Mouse (Mus musculus): ENCODE results near the gene Cldn15. TPM values are rescaled to one million over a fixed set of nuclear protein-coding genes. Genes with fewer than 3 reads are reported as not detected.
A peak's percentile ranks its signal among the peaks of the same experiment; 100 is the strongest.
"Not testable (repeated sequence)": the region's sequence is repeated elsewhere in the genome, so short reads cannot be mapped to it uniquely, and the experiment has no call there.

Cldn15 gene
- total RNA-seq, 2 experiments from 2014 or later, result 11.3 to 15.9 TPM

DNA sequence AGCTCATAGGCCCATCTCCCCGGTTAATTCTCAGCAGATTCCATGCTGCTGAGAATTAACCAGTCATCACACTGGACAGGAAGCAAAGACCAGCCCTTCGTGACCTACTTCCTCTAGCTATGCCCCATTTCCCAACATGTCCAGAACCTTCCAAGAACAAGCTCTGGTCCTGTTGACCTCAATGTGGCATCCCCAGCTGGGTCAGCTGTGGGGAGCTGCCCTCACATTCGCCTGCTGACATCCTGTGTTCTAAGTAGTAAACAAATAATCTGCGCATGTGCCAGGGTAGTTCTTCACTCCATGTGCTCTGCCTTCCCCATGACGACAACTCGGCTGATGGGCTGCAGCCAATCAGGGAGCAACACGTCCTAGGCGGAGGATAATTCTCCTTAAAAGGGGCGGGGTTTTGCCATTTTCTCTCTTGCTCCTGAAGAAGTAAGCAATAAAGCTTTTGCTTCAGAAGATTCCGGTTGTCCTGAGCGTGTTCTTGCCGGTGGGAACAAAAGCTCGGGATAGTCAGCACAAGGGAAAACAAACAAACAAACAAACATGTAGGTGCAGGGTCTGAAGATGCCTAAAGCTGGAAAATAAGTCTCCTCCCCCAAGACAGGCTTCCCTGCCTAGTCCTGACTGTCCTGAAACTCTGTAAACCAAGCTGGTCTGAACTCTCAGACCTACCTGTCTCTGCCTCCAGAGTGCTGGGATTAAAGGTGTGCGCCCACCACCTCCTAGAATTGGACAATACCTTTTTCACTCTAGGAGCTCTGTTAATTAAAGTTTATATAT lies 16.7 kb upstream of the Cldn15 start:
- not testable (repeated sequence) for DNase-seq

DNA sequence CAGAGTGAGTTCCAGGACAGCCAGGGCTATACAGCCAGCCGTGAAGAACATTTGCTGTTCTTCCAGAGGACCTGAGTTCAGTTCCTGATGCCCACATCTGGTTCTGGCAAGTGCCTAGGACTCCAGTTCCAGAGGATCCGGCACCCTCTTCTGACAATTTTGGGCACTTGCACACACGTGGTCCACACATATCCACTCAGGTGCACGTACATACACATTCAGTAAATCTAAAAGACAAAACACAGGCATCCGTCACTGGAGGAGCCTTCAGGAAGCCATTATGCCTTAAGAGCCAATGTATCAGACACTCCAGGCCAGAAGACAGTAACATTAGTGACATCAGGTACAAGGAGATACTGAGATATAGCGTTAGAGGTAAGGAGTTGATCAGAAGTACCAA lies 15.9 kb upstream of the Cldn15 start:
- DNase-seq, result no peak

DNA sequence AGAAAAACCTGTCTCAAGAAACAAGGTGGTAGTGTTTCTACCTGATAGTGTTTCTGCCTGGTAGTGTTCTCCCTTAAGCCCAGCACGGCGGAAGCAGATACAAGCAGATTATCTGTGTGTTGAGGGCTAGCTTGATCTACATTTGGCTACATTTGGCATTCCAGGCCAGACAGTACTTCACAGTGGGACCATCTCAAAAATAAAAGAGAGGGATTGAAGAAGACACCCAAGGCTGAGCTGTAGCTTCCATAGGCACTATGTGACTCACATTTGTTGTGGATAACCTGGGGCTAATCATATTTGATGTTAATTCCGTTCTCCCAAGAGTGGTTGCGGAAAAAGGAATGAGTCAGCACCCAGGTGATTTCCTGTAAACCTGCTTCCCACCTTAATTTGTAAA lies 14.3 kb upstream of the Cldn15 start:
- no peak for DNase-seq

DNA sequence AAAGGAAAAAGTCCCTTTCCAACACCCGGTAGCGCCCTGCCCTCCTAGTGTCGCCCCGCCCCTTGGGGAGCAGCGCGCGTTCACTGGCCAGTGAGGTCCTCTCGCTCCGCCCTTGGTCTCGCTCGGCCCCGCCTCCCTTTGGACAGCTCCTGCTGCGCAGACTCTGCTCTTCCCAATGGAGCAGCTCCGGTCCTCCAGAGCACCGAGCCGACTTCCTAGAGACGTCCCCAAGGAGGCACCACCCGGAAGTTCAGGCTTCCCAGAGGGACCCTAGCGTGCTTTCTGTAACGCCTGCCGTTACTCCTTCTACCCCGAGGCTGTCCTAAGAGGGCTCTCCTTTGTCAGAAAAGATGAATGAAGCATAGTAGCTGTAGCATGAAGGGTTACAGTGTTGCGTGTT lies 13.4 kb upstream of the Cldn15 start, which contains the start of gene Fis1:
Gene Fis1 (plus strand): TSS at position 261 of the 400 bp plus-strand sequence.
- DNase-seq, result peak; percentile 98 to 99

DNA sequence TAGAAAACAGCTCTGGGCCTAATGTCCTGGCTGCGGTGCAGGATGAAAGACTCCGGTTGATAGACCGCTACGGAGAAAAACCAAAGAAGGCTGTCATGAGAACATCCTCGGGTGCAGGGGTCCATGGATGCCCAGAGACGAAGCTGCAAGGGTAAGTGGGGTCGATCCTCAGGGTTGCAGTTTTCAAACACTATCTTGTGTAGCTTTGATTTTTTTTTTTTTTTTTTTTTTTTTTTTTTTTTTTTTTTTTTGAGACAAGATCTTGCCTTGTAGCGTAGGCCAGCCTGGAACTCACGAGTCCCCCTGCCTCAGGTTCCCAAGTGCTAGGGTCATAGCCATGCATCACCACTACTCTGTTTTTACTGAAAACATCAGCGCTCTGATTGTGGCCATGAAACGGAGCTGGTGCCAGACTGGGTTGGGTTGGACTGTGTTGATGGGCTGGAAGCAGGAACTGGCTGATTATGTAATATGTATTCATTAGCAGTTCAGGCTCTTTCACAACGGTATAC lies 12.9 kb upstream of the Cldn15 start:
- DNase-seq, result peak; percentile 40 to 54

DNA sequence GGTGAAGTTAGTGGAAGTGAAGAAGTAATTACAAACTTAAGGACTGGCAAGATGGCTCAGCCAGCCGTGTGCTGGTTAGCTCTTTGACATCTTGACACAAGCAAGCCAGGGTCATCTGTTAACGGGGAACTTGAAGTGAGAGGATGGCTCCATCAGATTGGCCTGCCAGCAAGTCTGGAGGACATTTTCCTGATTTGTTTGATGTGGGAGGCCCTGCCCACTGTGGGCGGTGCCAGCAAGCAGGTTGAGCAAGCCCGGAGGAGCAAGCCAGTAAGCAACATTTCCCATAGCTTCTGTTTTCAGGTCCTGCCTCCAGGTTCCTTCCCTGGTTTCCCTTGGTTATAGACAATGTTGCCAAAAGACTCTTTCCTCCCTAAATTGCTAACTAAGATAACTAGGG lies 10.8 kb upstream of the Cldn15 start:
- DNase-seq, result no peak

DNA sequence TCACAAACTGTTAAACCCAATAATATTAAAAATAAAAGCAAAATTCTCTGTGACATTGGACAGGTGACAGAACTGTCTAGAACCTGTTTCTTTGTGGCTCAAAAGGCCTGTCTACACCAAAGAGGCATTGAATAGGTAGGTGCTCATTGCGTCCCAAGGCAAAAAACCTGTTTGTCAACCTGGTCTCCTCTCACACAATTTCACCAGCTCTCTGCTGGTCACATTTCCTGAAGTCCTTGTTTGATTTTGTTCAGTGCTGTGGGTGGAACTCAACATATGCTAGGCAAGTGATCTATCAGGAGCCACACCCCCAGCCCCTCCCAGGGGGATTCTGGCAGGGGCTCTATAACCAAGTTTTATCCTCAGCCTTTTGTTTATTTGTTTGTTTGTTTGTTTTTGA lies 9.2 kb upstream of the Cldn15 start:
- DNase-seq, result no peak

DNA sequence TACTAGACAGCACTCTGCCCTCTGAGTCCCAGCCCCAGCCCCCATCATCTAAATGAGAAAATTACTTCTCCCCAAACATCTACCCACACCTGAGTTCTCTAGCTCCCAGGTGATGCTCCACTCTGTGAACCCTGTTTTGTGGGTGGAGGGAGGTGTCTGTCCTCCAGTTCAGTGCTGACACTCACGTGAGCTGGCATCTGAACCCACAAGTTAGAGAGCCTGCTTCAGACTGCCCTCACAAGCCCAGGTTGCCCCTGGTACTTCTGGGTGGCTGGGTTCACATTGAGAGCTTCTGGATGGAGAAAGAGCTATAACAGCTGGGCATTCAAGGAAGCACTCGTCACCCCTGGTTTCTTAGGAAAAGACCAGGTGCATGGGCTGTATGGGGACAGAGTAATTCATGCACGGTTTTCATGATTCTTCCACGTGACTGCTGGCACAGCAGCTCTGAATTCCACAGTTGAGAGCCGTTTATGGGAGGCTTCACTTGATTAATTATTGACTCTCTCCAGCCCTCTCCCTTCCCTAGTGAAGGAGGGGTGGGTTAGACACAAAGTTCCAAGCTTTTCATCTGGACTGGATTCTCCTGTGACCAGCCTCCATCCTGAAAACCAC lies 7.3 kb upstream of the Cldn15 start:
- DNase-seq, result no peak

DNA sequence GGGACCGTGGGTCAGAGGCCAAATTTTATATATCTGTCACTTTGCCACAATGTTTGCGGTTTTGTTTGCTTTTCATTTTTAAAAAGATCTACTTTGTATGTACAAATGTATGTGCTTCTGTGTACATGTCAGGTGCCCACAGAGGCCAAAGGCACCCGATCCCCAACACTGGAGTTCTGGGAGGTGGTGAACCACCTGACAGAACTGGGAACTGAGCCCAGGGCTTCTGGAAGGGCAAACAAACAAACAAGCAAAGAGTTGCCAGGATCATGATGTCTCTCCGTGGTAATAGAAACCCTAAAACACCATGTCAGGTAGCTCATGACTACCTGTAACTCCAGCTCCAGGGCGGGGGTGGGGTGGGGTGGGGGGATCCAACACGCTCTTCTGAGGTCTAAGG lies 6.4 kb upstream of the Cldn15 start:
- no peak for DNase-seq

DNA sequence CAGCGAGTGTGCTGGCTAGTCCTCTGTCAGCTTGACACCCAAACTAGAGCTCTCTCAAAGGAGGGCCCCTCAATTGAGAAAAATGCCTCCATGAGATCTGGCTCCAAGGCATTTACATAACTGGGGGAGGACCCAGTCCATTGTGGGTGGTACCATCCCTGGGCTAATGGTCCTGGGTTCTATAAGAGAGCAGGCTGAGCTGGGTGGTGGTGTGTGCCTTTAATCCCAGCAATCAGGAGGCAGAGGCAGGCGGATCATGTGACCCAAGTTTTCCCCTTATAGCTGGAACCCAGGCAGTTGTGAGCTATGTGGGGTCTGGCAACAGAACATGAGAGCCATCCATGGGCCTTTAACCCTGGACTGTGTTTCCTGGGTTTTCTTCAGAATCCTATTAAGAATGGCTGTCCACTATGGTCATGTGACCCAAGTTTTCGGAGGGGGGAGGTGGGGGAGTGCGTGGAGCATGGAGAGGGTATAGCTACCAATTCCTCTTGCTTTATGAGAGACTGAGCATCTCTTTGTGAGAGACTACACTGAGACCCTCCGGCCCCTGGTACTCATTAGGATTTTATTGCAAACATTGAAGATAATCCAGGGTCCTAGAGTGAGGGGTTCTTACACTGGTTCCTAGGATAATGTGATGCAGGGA lies 5.0 kb upstream of the Cldn15 start:
- DNase-seq, result peak in 1 of 2 experiments; percentile 37

DNA sequence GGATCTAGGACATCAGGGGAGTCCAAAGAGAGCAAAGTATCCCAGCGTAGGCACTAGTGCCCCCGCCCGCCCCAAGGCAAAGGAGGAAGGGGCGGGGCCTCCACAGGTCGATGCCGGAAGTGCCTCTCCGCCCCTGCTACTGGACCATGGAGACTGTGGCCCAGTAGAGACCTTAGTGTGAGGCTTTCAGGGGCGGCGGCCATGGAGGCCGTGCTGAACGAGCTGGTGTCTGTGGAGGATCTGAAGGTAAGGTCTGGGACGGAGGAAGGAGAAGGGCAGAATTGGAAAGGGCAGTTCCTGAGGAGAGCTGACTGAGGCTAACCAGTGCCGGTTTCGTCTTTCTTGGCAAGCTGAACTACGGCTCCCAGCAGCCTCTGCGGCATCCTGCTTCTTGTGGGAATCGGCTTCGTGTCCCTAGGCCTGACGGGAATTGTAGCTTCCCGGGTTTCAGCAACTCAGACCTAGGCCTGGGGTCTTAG lies 4.4 kb upstream of the Cldn15 start:
- peak; percentile 90 to 95 for DNase-seq

DNA sequence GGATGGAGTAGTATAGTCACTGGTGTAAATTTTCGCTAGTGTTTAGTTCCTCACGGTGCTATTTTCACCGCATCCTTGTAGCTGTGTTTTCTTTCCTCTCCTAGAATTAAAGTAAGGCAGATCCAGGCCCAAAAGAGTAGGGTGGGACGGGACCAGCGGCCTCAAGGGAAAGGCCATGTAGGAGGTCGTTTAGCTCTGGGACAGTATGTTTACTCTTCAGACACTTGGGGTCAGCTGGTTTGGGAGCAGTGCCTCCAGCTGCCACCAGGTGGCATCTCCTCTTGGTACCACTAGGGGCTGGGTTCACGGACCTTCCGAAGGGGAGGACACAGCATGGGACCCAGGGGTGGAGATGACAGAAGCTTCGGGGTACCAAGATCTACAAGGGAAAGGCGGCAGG lies 3.9 kb upstream of the Cldn15 start:
- DNase-seq, result peak; percentile 82 to 88

DNA sequence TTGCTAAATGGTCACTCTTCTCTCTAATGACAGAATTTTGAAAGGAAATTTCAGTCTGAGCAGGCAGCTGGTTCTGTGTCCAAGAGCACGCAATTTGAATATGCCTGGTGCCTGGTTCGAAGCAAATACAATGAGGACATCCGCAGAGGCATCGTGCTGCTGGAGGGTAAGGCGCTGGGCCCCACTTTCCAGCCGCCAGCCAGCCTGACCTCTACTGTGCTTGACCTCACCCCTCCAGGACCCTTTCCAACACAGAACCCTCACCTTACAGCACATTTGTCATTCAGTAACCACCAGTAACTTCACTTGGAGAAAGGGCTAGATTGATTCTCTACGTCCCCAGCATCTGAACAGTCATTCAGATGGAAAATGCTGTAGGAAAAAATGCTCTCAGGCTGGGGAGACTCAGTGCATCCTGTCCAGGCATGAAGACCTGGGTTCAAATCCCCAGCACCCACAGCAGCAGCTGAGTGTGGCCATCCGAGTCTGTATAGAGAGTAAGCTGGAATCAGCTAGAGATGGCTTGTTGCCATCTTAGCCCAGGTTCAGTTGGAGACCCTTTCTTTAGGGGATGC lies 3.4 kb upstream of the Cldn15 start:
- DNase-seq, result no peak

DNA sequence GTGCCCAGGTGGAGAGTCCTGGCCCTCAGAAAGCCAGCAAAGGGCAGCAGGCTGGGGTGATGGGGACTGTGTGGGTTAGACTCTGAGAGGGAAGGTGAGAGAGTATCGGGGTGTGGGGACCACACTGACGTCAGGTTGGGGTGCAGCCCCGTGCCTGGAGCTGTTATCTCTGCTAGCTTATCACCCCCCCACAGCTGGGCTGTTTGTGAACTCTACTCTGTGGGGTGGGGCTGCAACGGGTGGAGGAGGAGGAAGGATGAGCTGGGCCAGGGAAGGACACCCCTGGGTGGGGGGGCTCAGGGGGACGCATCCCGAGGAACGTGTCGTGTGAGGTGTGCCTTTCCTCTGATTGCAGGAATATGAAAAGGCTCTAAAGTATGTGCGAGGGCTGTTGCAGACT lies 1.2 kb upstream of the Cldn15 start:
- no peak for DNase-seq

DNA sequence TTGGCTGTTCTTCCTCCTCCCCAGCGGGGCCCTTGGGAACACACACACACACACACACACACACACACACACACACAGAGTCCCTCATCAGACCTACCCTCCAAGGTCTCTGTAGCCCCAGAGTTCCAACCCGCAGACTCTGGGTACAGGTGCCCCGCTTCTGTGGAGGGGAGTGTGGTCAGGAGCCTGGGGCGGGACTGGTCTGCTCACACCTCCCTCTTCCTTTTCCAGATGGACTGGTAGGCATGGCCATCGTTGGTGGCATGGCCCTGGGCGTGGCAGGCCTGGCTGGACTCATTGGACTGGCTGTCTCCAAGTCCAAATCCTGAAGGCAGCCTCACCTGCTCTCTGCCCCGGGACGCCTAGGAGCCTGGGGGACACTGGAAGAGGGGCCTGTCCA lies 730 bp upstream of the Cldn15 start:
- DNase-seq, result no peak

DNA sequence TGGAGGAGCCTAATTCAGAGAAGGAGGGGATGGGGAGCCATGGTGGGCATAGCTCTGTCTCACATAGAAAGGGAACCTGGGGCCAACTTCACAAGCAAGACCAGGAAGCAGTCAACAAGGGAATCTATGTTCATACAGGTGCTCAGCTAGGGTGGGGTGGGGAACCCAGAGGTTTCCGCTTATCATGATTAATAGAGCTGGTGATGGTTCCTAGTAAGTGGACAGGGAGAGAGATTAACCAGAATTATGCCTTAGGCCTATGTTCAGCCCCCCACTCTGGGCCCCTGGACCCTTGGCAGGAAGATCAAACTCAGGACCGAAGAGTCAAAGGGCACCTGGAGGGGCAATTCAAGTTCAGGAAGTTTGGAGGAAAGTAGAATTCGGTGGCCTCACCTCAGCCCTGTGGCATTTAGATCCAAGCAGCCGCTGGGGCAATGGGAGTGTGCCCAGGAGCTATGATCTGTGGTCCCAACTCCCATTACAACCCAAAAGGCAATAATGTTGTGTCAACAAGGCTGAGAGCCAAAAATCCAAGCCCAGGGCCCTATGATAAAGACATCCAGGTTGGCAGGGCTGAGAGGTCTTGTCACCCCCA lies 542 bp downstream of the Cldn15 start:
- DNase-seq, result no peak

DNA sequence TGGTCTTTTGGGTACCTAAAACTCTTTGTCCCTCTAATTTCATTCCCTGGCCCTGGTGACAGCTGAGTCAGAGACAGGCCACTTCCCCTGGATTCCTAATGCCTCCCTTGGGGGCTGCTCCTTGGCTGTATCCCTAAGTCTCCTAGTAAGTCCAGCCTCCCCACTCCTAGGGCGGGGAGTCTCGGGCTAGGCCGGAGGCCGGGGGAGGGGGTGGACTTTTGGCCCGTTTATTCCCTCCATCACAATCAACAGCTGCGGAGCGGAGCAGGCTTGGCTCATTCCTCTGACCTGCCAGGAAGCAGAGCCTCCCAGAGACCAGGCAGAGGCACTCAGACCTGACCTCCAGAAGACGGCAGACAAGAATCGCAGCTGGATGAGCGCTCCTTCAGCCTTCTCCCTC lies 1.2 kb downstream of the Cldn15 start:
- DNase-seq, result peak; percentile 62 to 78

DNA sequence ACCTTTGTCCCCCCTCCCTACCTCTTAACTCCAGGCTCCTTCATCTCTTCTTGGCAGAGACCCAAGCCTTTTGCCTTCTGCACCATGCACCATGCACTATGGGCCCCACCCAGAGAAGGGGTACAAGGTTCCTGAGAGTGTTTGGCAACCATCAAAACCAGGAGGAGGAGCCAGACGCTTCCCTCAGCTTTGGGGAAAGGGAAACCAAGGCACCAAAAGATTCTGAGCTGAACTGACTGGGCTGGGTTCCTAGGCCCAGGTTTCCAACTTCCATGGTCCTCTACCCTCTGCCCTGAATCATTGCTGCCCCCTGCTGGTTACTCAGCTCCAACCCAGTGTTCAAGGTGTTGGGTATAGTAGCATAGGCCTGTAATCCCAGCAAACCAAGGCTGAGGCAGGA lies 4.3 kb downstream of the Cldn15 start:
- peak; percentile 79 to 91 for DNase-seq

DNA sequence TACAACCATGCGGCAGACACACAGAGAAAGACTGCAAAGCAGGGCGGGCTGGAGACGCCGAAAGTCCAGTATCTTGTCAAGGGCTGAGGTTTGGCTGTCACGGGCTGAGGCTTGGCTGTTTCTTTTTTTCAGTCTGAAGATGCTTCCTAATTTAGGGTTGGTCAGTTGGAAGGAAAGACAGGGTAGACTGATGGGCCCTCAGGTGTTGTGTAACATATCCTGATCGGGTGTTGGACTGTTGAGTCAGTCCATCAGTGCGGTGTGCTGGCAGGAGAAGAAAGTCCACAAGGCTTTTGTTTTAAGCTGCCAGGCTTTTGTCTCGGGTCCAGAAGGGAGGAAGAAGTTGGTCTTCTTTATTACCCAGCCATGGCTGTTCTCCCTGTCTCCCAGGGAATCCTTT lies 7.3 kb downstream of the Cldn15 start:
- DNase-seq, result no peak

DNA sequence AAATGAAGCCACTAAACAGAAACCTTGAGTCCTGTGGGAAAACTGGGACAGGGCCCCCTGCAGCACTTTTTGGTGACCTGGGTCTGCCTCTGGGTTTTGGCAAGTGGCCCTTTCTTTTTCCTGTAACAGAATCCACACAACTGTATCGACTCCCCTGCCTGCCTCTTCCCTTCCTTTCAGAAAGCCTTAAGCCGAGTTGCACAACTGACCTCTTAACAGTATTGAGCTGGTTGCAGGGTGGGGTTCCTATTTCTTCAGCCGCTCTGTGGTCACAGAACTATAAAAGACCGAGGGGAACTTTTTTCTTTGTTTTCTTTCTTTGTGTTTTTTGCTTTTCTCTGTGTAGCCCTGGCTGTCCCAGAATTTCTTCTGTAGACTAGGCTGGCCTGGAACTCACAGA lies 11.4 kb downstream of the Cldn15 start:
- DNase-seq, result no peak

DNA sequence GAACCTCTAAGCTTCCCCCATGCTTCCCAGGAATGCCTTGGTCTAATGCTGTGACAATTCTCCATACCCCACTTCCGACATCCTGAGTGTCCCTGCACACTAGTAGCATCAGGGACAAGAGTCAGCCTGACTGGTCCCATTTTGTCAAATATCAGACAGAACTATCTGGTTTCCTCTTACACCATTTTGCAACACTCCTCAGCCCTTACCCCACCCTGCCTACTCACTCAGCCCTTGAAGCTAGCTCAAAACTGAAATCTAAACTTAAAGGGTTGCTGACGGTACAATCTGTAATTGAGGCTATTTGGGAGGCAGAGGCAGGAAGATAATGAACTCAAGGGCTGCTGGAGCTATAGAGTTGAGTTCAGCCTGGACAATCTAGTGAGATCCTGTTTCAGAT lies 13.3 kb downstream of the Cldn15 start:
- DNase-seq, result no peak

DNA sequence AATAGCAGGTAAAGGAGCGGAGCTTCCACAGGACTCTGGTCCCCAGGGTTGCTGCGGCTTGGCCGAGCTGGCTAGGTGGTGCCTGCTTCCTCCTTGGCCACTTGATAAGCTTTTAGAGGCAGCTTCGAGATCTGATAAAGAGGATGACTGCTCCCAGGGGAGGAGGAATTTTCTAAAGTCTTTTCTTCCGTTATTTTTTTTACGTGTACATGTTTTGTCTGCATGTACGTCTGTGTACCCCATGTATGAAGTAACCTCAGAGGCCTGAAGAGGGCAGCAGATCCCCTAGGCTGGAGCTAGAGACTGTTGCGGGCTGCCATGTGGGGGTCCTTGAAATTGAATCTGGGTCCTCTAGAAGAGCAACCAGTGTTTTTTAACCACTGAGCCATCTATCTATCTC lies 14.6 kb downstream of the Cldn15 start:
- DNase-seq, result no peak

All from adrenal gland, postnatal 36 days (tissue).